Mouse (Mus musculus) brown adipose tissue, adult 24 weeks (tissue): ENCODE measurements around the gene Nfia. TPM values are rescaled to one million over a fixed set of nuclear protein-coding genes. Genes with fewer than 3 reads are reported as not detected.

Source experiments
- H3K27ac ChIP-seq: fragments of 200-500 bp; replicated peaks from 2 replicates; pipeline ENCODE4 v1.5.1; 2012; ENCODE audit warnings: low read depth, mild to moderate bottlenecking, low read length
- H3K4me1 ChIP-seq: fragments of 200-500 bp; 2 replicates; pipeline ENCODE4 v1.6.1; 2012; ENCODE audit warnings: low read length, mixed read lengths; ENCODE audit not compliant: control insufficient read depth, insufficient read depth, insufficient read length
- H3K4me3 ChIP-seq: fragments of 200-500 bp; 2 replicates; pipeline ENCODE4 v1.5.1; 2012; ENCODE audit warnings: low read depth, mild to moderate bottlenecking, low read length, moderate library complexity; ENCODE audit not compliant: insufficient read depth
- polyA plus RNA-seq: library from polyadenylated mRNA; stranded (reverse); fragments of >200 nt; gene quantifications from 2 replicates; pipeline ENCODE4 v1.2.4, GENCODE M21; 2012; ENCODE audit not compliant: missing spikeins, insufficient read depth, insufficient read length

The Nfia gene
- polyA plus RNA-seq, 1 experiment, result 74.8 TPM

GRCm38 (mm10) chr4:98150576-98150975 is 378.0 kb downstream of the Nfia start:
- Histone ChIP-seq H3K4me3 (no peak overlapping the region), H3K4me1 (no peaks in the 10 kb centered on the region), H3K27ac (no peak overlapping the region)

- Histone ChIP-seq H3K27ac (no peak overlapping the region), H3K4me3 (no peak overlapping the region), H3K4me1 (no peaks in the 10 kb centered on the region)
Measured at GRCm38 (mm10) chr4:98157921-98158320, 385.4 kb downstream of the Nfia start.

DNA sequence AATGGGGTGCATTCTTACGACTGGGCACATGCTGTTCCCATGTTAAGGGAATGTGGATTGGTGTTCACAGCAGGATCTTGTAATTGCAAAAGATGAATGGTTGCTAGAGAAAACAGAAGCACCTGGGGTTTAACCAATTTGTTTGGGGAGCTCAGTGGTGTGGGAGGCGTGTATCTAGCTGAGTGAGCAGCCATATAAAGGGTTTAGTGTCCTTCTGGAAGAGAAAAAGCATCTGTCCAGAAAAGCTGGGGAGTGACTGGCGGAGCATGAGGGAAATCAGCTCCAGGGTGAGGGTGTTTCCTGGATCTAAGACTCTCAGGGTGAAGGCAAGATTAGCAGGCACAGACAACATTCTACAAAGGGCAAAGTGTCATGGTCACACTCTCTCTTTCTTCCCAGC is 393.8 kb downstream of the Nfia start:
- Histone ChIP-seq H3K4me3 (no peak overlapping the region), H3K4me1 (no peaks in the 10 kb centered on the region), H3K27ac (no peak overlapping the region)

Other genes starting within 250 kb of the Nfia start
- gene E130114P18Rik, start 5.3 kb downstream of the Nfia start, polyA plus RNA-seq, result not detected in 2 replicates